Mouse (Mus musculus) limb, embryonic 11.5 days (tissue): Measurements from ENCODE around the gene Sf3a2. TPM values are rescaled to one million over a fixed set of nuclear protein-coding genes. Genes with fewer than 3 reads are reported as not detected.

Experiments
- ATAC-seq: fragments of 200-750 bp; cut with Nextera tagmentation; 2 replicates; pipeline ENCODE4 v1.8.0; 2017; ENCODE audit warnings: low read depth; ENCODE audit not compliant: insufficient number of reproducible peaks, low FRiP score, low TSS enrichment
- DNase-seq: peaks from one replicate; pipeline ENCODE4 v3.0.0-alpha.2; 2015; ENCODE audit warnings: low spot score
- H3K27ac ChIP-seq: fragments of 300-500 bp; sonication (generic); replicated peaks from 2 replicates; pipeline ENCODE4 v1.5.1; 2014; ENCODE audit warnings: low read depth, mild to moderate bottlenecking, low read length
- H3K27me3 ChIP-seq: fragments of 300-500 bp; sonication (generic); 2 replicates; pipeline ENCODE4 v1.6.1; 2014; ENCODE audit warnings: mild to moderate bottlenecking, low read length, mixed read lengths; ENCODE audit not compliant: control insufficient read depth, insufficient read depth
- H3K36me3 ChIP-seq: fragments of 300-500 bp; sonication (generic); 2 replicates; pipeline ENCODE4 v1.6.1; 2014; ENCODE audit warnings: mild to moderate bottlenecking, low read length, moderate library complexity, mixed read lengths; ENCODE audit not compliant: control insufficient read depth, insufficient read depth
- H3K4me1 ChIP-seq: fragments of 300-500 bp; sonication (generic); 2 replicates; pipeline ENCODE4 v1.6.1; 2014; ENCODE audit warnings: low read length, mixed read lengths; ENCODE audit not compliant: control insufficient read depth, insufficient read depth
- H3K4me2 ChIP-seq: fragments of 300-500 bp; sonication (generic); 2 replicates; pipeline ENCODE4 v1.6.1; 2014; ENCODE audit warnings: low read depth, mild to moderate bottlenecking, moderate library complexity; ENCODE audit not compliant: severe bottlenecking
- H3K4me3 ChIP-seq: fragments of 300-500 bp; sonication (generic); 2 replicates; pipeline ENCODE4 v1.5.1; 2014; ENCODE audit warnings: low read depth, low read length
- H3K9ac ChIP-seq: fragments of 300-500 bp; sonication (generic); 2 replicates; pipeline ENCODE4 v1.6.1; 2014; ENCODE audit warnings: mild to moderate bottlenecking, low read length
- H3K9me3 ChIP-seq: fragments of 300-500 bp; sonication (generic); 2 replicates; pipeline ENCODE4 v1.6.1; 2016; ENCODE audit warnings: low read length; ENCODE audit not compliant: control insufficient read depth
- WGBS: fragments of 180-500 bp; shearing (Covaris S2); extraction: QIAGEN DNeasy Blood & Tissue Kit; methylation state at CpG from one replicate; pipeline ENCODE4 v1.1.7; 2014; 5-methylcytosine and 5-hydroxymethylcytosine counted together
- polyA plus RNA-seq: library from polyadenylated mRNA; unstranded; fragments of >200 nt; fragmentation: Nextera tagmentation; extraction: Ambion mirVana; gene quantifications from 2 replicates; pipeline ENCODE4 v1.2.1, GENCODE M21; 2014

Sf3a2 gene
- polyA plus RNA-seq, 1 experiment from 2014 or later: 122 TPM

DNA sequence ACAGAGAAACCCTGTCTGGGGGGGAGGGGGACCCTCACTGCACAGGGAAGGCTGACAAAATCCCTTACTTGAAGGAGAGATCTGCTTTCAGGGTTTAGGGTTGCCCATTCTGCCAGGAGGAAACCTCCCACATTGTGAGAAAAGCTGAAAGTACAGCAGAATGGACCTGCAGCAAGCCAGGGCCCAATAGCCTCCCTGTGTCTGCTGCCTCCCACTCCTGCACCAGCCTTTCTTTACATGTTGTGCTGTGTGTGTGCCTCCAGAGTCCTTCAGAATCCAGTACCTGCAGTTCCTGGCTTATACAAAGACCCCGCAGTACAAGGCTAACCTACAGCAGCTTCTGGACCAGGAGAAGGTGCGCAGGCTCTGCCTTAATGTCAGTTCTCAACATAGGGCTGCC is 13.7 kb upstream of the Sf3a2 start:
- no peak overlapping the region for H3K27ac ChIP-seq
- no peak overlapping the region for H3K4me2 ChIP-seq
- no peak for DNase-seq
- ATAC-seq: no peak
- no peak overlapping the region for H3K9ac ChIP-seq
- no peak overlapping the region for H3K4me3 ChIP-seq
- peaks cover 69% of the 10 kb centered on the region for H3K36me3 ChIP-seq
- no peaks in the 10 kb centered on the region for H3K9me3 ChIP-seq
- no peaks in the 10 kb centered on the region for H3K4me1 ChIP-seq
- 95% methylated on average over 2 of the region's 2 CpGs for WGBS
- H3K27me3 ChIP-seq: no peaks in the 10 kb centered on the region

- no peak overlapping the region for H3K4me3 ChIP-seq
- no peaks in the 10 kb centered on the region for H3K27me3 ChIP-seq
- H3K9me3 ChIP-seq: no peaks in the 10 kb centered on the region
- no peak overlapping the region for H3K9ac ChIP-seq
- no peak overlapping the region for H3K4me2 ChIP-seq
- no peaks in the 10 kb centered on the region for H3K4me1 ChIP-seq
- peaks cover 71% of the 10 kb centered on the region for H3K36me3 ChIP-seq
- DNase-seq (no peak), ATAC-seq (no peak)
- 90% methylated on average over 12 of the region's 12 CpGs for whole genome bisulfite sequencing
- no peak overlapping the region for H3K27ac ChIP-seq
These were observed 13.1 kb upstream of the Sf3a2 start for GRCm38 (mm10) chr10:80784871-80785270.

- no peaks in the 10 kb centered on the region for H3K9me3 ChIP-seq
- no peaks in the 10 kb centered on the region for H3K4me1 ChIP-seq
- no peaks in the 10 kb centered on the region for H3K27me3 ChIP-seq
- H3K9ac ChIP-seq: no peak overlapping the region
- peaks cover 76% of the 10 kb centered on the region for H3K36me3 ChIP-seq
- no peak for DNase-seq
- H3K27ac ChIP-seq: no peak overlapping the region
- WGBS: 95% methylated on average over 11 of the region's 11 CpGs
- H3K4me2 ChIP-seq: no peak overlapping the region
- no peak for ATAC-seq
- H3K4me3 ChIP-seq: no peak overlapping the region
These were observed 12.0 kb upstream of the Sf3a2 start for GRCm38 (mm10) chr10:80785963-80786362.

DNA sequence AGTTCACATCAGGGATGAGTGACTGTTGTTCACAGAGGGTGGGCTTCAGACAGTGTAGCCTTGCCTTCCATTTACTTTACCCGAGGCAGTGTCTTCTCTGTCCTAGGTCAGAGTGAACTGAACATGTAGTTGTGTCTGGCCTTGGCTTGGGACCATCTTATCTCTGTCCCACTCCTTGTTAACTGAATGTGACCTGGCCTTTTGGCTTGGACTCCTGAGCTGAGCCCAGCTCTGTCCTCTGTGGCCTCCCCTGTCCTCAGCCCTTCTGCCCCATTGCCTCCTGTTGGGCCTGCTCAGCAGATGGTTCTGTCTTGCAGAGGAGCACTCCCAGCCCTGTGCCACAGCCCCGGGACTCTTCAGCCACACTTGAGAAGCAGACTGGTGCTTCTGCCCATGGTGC is 10.5 kb upstream of the Sf3a2 start:
- Histone ChIP-seq H3K4me3 (no peak overlapping the region), H3K9me3 (no peaks in the 10 kb centered on the region; the same call in 1 of the 2 replicates), H3K4me1 (no peaks in the 10 kb centered on the region), H3K9ac (no peak overlapping the region), H3K27ac (no peak overlapping the region), H3K27me3 (no peaks in the 10 kb centered on the region), H3K36me3 (peaks cover 76% of the 10 kb centered on the region), H3K4me2 (no peak overlapping the region)
- WGBS: 79% methylated on average over 2 of the region's 2 CpGs
- ATAC-seq (no peak), DNase-seq (no peak)

GRCm38 (mm10) chr10:80790761-80791404 is 7.1 kb upstream of the Sf3a2 start:
- DNase-seq (no peak), ATAC-seq (no peak)
- H3K4me2 ChIP-seq: no peak overlapping the region
- no peaks in the 10 kb centered on the region; the same call in 1 of the 2 replicates for H3K9me3 ChIP-seq
- H3K27me3 ChIP-seq: no peaks in the 10 kb centered on the region
- 84% methylated on average over 19 of the region's 19 CpGs for WGBS
- no peak overlapping the region; the same call in 1 of the 2 replicates for H3K27ac ChIP-seq
- H3K9ac ChIP-seq: no peak overlapping the region
- H3K36me3 ChIP-seq: peaks cover 67% of the 10 kb centered on the region
- H3K4me1 ChIP-seq: no peaks in the 10 kb centered on the region
- H3K4me3 ChIP-seq: no peak overlapping the region

- peaks cover 67% of the 10 kb centered on the region for H3K36me3 ChIP-seq
- H3K9ac ChIP-seq: no peak overlapping the region
- DNase-seq (no peak), ATAC-seq (no peak)
- no peak overlapping the region for H3K27ac ChIP-seq
- no peaks in the 10 kb centered on the region; the same call in 1 of the 2 replicates for H3K9me3 ChIP-seq
- no peaks in the 10 kb centered on the region for H3K4me1 ChIP-seq
- no peak overlapping the region for H3K4me3 ChIP-seq
- H3K27me3 ChIP-seq: no peaks in the 10 kb centered on the region
- H3K4me2 ChIP-seq: no peak overlapping the region
- WGBS: 82% methylated on average over 33 of the region's 33 CpGs
These were observed 6.4 kb upstream of the Sf3a2 start for GRCm38 (mm10) chr10:80791476-80792174.

GRCm38 (mm10) chr10:80792175-80793032 is 5.6 kb upstream of the Sf3a2 start:
- no peak overlapping the region for H3K4me3 ChIP-seq
- ATAC-seq (no peak), DNase-seq (no peak)
- no peaks in the 10 kb centered on the region; the same call in 1 of the 2 replicates for H3K9me3 ChIP-seq
- H3K36me3 ChIP-seq: peaks cover 62% of the 10 kb centered on the region
- no peaks in the 10 kb centered on the region for H3K27me3 ChIP-seq
- 73% methylated on average over 40 of the region's 41 CpGs for WGBS
- H3K4me1 ChIP-seq: peaks cover 6% of the 10 kb centered on the region; the same call in 1 of the 2 replicates
- H3K27ac ChIP-seq: no peak overlapping the region
- H3K9ac ChIP-seq: no peak overlapping the region
- no peak overlapping the region for H3K4me2 ChIP-seq

DNA sequence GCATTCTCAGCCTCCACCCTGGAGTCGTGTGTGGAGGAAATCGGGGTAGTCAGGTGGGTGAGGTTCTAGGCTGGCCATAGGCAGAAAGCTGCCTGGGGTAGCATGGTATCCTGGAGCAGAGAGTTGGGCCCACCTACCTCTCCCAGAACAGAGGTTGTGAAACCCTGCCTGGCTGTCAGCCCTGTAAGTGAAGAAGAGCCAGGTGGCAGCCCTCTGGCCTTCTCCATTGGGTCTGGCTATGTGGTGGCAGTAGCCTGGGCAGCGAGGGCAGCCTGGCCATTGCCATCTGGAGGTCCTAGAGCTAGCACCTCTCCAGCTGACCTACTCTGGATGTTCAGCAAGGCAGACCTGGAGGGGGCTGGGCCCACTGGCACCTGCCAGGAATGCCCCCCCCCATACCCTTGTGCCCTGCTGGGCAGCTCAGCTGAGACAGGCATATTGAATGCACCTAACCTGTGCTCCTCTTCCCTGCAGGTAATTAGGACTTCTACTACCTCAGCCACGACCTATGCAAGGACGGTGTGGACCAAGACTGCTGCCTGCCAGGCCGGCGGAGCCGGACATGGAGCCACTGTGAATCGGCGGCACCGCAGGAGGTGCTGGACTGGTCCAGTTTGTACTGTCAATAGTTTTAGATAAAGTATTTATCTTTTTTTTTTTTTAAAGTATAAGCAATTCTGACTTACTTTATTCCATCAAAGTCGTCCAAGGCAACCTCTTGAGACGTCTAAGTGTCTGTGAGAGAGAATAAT is 4.8 kb upstream of the Sf3a2 start:
- DNase-seq: no peak
- H3K27me3 ChIP-seq: no peaks in the 10 kb centered on the region
- peaks cover 6% of the 10 kb centered on the region; the same call in 1 of the 2 replicates for H3K4me1 ChIP-seq
- no peak overlapping the region for H3K9ac ChIP-seq
- no peaks in the 10 kb centered on the region; the same call in 1 of the 2 replicates for H3K9me3 ChIP-seq
- WGBS: 90% methylated on average over 13 of the region's 13 CpGs
- H3K36me3 ChIP-seq: peaks cover 56% of the 10 kb centered on the region
- H3K27ac ChIP-seq: no peak overlapping the region
- H3K4me3 ChIP-seq: no peak overlapping the region
- H3K4me2 ChIP-seq: no peak overlapping the region
- no peak for ATAC-seq
